Mouse (Mus musculus) MEL (cell line): ENCODE measurements around the gene Syne4.

ENCODE experiments used
- CTCF ChIP-seq, 3 experiments: IDR thresholded peaks in 2 of 3; conservative IDR thresholded peaks in 1 of 3; 2 replicates each; pipeline ENCODE4 v1.5.1; 2011 to 2012; ENCODE audit warnings: low read length in 3 of 3, low read depth in 2 of 3, mild to moderate bottlenecking in 2 of 3, improper control_type of control experiment in 1 of 3, inconsistent platforms in 1 of 3, mixed read lengths in 1 of 3, moderate library complexity in 1 of 3; ENCODE audit not compliant: control insufficient read depth in 1 of 3, insufficient read depth in 1 of 3, poor library complexity in 1 of 3, severe bottlenecking in 1 of 3
- E2F4 ChIP-seq: IDR thresholded peaks from 2 replicates; pipeline ENCODE4 v1.6.1; 2011; ENCODE audit warnings: low read depth, low read length, improper control_type of control experiment, borderline replicate concordance
- GATA1 ChIP-seq: IDR thresholded peaks from 2 replicates; pipeline ENCODE4 v1.6.1; 2011; ENCODE audit warnings: low read depth, low read length, improper control_type of control experiment
- MAFK ChIP-seq: IDR thresholded peaks from 2 replicates; pipeline ENCODE4 v1.6.1; 2011; ENCODE audit warnings: low read depth, mild to moderate bottlenecking, low read length, improper control_type of control experiment, borderline replicate concordance
- MAX ChIP-seq: IDR thresholded peaks from 2 replicates; pipeline ENCODE4 v1.6.1; 2011; ENCODE audit warnings: low read length, improper control_type of control experiment
- MYB ChIP-seq: IDR thresholded peaks from 2 replicates; pipeline ENCODE4 v1.6.1; 2011; ENCODE audit warnings: mild to moderate bottlenecking, low read depth, low read length, improper control_type of control experiment
- POLR2A ChIP-seq, 2 experiments: IDR thresholded peaks; 2 replicates each; pipeline ENCODE4 v1.6.1; 2011 to 2012; ENCODE audit warnings: low read length in 2 of 2, mild to moderate bottlenecking in 2 of 2, control low read depth in 1 of 2, improper control_type of control experiment in 1 of 2, low read depth in 1 of 2, moderate library complexity in 1 of 2; ENCODE audit not compliant: control insufficient read depth in 1 of 2, insufficient read depth in 1 of 2, poor library complexity in 1 of 2
- POLR2AphosphoS2 ChIP-seq: IDR thresholded peaks from 2 replicates; pipeline ENCODE4 v1.6.1; 2011; ENCODE audit warnings: low read length, improper control_type of control experiment
- SIN3A ChIP-seq: IDR thresholded peaks from 2 replicates; pipeline ENCODE4 v1.6.1; 2012; ENCODE audit warnings: low read length, improper control_type of control experiment, inconsistent platforms
- TAL1 ChIP-seq: IDR thresholded peaks from 2 replicates; pipeline ENCODE4 v1.6.1; 2012; ENCODE audit warnings: mild to moderate bottlenecking, inconsistent platforms, low read length, moderate library complexity, mixed read lengths
- TCF12 ChIP-seq: IDR thresholded peaks from 2 replicates; pipeline ENCODE4 v1.6.1; 2014; ENCODE audit warnings: low read depth, mild to moderate bottlenecking, inconsistent platforms, low read length, improper control_type of control experiment, moderate library complexity
- USF1 ChIP-seq: IDR thresholded peaks from 2 replicates; pipeline ENCODE4 v1.6.1; 2014; ENCODE audit warnings: low read depth, mild to moderate bottlenecking, inconsistent platforms, low read length, improper control_type of control experiment, moderate library complexity
- USF2 ChIP-seq, 2 experiments: IDR thresholded peaks; 2 replicates each; pipeline ENCODE4 v1.6.1; 2011 to 2012; ENCODE audit warnings: improper control_type of control experiment in 2 of 2, low read length in 2 of 2, borderline replicate concordance in 1 of 2, inconsistent platforms in 1 of 2, low read depth in 1 of 2, mild to moderate bottlenecking in 1 of 2; ENCODE audit not compliant: insufficient read depth in 1 of 2
- ZNF384 ChIP-seq: IDR thresholded peaks from 2 replicates; pipeline ENCODE4 v1.6.1; 2012; ENCODE audit warnings: low read depth, mild to moderate bottlenecking, inconsistent platforms, low read length, improper control_type of control experiment

GRCm38 (mm10) chr7:30265531-30265930, 49.1 kb upstream of the Syne4 start:
- no peak for TF ChIP-seq USF1
- no peak for TF ChIP-seq USF2 (IDR thresholded peaks at IDR 0.05; ENCODE audit: borderline replicate concordance in 1 of 2, insufficient read depth in 1 of 2, low read depth in 1 of 2, low read length in 2 of 2)
- no peak for TF ChIP-seq MAX
- TF ChIP-seq ZNF384, result no peak
- no peak for TF ChIP-seq CTCF (IDR thresholded peaks at IDR 0.05 in 2 of 3, conservative IDR thresholded peaks at IDR 0.05 in 1 of 3; ENCODE audit: control insufficient read depth in 1 of 3, insufficient read depth in 1 of 3, low read depth in 2 of 3, low read length in 3 of 3, poor library complexity in 1 of 3, severe bottlenecking in 1 of 3)
- TF ChIP-seq GATA1, result no peak
- no peak for TF ChIP-seq POLR2A (IDR thresholded peaks at IDR 0.05; ENCODE audit: control insufficient read depth in 1 of 2, insufficient read depth in 1 of 2, low read depth in 1 of 2, low read length in 2 of 2, poor library complexity in 1 of 2)
- TF ChIP-seq SIN3A, result no peak
- no peak for TF ChIP-seq POLR2AphosphoS2
- TF ChIP-seq E2F4, result no peak
- TF ChIP-seq MYB, result no peak
- TF ChIP-seq MAFK, result no peak
- no peak for TF ChIP-seq TCF12
- no peak for TF ChIP-seq TAL1
